Mouse (Mus musculus): Measurements from ENCODE around the gene Dtl.

DNA sequence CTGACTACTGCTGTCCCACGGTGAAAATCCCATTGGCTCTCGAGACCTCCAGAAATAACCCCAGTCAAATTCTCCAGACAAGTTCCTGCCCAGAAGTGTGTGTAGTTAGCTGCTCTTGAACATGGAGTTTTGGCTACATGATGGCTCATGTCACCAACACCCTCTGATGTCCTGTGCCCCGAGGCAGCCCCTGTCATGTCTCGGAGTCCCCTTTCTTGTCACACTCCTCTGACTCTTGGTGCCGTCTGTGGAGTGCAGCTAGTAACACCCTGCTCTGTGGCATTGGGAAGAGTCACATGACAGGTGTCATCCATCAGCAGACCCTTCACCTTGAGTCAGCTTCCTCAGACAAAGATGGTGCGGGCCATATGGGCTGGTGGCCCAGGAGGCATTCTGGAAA is 49.7 kb upstream of the Dtl start:
- no peak for TF ChIP-seq POLR2A (IDR thresholded peaks at IDR 0.05; ENCODE audit: control insufficient read depth, extremely low read depth, insufficient read depth, low read length, poor library complexity)
- TF ChIP-seq CTCF (IDR thresholded peaks at IDR 0.05; ENCODE audit: borderline replicate concordance, control insufficient read depth, extremely low read depth, insufficient read depth, low read length, poor library complexity): no peak

Measured in thymus, adult 2 months (tissue).